Mouse (Mus musculus): Measurements from ENCODE around the gene H2-M10.5. TPM values are rescaled to one million over a fixed set of nuclear protein-coding genes. Genes with fewer than 3 reads are reported as not detected.
"Not testable (repeated sequence)": the region's sequence is repeated elsewhere in the genome, so short reads cannot be mapped to it uniquely, and the experiment has no call there.

Gene H2-M10.5
- polyA plus RNA-seq (2015; fragmentation: Nextera tagmentation; extraction: Ambion mirVana), result not detected in 2 replicates

DNA sequence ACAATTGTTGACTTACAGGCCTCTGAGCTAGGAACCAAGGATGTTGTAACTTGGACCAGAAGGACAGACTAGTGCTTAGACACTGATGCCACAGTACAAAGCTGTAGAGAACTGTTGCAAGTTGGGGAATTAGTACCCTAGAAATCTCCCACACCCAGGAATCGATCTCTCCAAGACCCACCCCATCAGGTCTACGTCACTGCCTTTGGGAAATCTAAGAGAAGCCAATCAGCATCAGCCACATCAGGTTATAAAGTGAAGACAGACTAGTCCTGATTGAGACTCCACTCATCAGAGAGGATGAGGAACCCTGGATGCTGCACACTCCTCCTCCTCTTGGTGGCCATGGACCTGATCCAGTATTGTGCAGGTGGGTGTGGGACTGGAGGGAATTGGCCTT, at the start of gene H2-M10.5:
TSS of gene H2-M10.5 (plus strand) at position 301 of the 400 bp plus-strand sequence.
- not testable (repeated sequence) for H3K4me3 ChIP-seq; ATAC-seq (ENCODE audit: low FRiP score); H3K9me3 ChIP-seq; H3K36me3 ChIP-seq; H3K27ac ChIP-seq; H3K9ac ChIP-seq; H3K27me3 ChIP-seq; H3K4me2 ChIP-seq; H3K4me1 ChIP-seq (replicated peaks)
- WGBS, result 97% methylated on average over 2 of the region's 2 CpGs

DNA sequence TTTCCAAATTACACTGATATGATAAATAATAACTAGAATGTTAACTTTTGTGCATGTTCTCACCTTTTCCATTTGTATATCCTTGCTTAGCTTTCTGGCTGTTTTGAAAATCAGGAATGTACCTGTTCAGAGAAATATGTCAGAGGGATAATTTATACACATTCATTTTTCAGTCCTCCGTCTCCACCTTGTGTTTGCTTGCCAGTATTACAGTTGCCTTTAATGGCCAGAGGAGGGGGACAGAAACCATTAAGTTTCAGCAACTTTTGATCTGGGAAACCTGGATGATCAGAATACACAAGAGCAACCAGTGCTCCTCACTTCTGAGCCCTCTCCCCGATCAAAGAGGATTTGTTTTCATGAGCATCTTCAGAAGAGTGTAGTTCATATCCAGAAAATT, 46.7 kb upstream of the H2-M10.5 start:
- H3K4me3 ChIP-seq, result no peak overlapping the region
- H3K27me3 ChIP-seq, result no peaks in the 10 kb centered on the region
- no peaks in the 10 kb centered on the region for H3K4me1 ChIP-seq (replicated peaks)
- H3K9ac ChIP-seq, result no peak overlapping the region
- H3K9me3 ChIP-seq, result no peaks in the 10 kb centered on the region
- WGBS, result 28% methylated on average over 2 of the region's 2 CpGs
- H3K36me3 ChIP-seq, result no peaks in the 10 kb centered on the region
- no peak overlapping the region for H3K27ac ChIP-seq
- no peak overlapping the region for H3K4me2 ChIP-seq
- no peak for ATAC-seq (ENCODE audit: low FRiP score)

DNA sequence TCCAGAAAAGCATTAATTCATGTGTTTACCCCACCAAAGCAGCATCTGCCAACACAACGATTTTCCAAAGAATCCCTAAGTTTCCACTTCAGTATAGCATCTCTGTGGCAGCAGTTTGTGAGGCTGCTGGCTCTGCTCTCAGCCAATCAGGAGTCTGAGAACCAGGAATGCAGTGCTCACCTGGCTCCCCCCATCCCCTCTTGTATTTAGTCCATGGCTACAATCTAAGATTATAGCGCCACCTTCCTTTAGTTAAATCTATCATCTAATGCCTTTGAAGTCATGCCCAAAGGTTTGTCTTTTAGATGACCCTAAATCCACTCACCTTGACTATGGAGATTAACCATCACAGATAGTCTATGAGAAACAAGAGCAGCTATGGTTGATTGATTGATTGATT, 8.9 kb upstream of the H2-M10.5 start:
- Histone ChIP-seq H3K4me3 (no peak overlapping the region), H3K9ac (no peak overlapping the region), H3K27ac (no peak overlapping the region), H3K4me2 (no peak overlapping the region), H3K36me3 (no peaks in the 10 kb centered on the region), H3K9me3 (no peaks in the 10 kb centered on the region), H3K4me1 (replicated peaks) (no peaks in the 10 kb centered on the region), H3K27me3 (no peaks in the 10 kb centered on the region)
- 0 out of 2 replicates have a peak, but pooled peaks have one; percentile 10 for ATAC-seq (ENCODE audit: low FRiP score)
- 55% methylated on average over 2 of the region's 2 CpGs for WGBS

- not testable (repeated sequence) for H3K4me3 ChIP-seq; H3K27me3 ChIP-seq; H3K4me2 ChIP-seq; H3K27ac ChIP-seq; H3K9me3 ChIP-seq; H3K36me3 ChIP-seq; H3K9ac ChIP-seq; H3K4me1 ChIP-seq (replicated peaks)
- ATAC-seq (ENCODE audit: low FRiP score), result peak; percentile 32; the same call in 1 of the 2 replicates
- 29% methylated on average over 2 of the region's 2 CpGs for WGBS
Observed at GRCm38 (mm10) chr17:36764244-36764643, 8.5 kb upstream of the H2-M10.5 start.

GRCm38 (mm10) chr17:36765403-36765802, 7.3 kb upstream of the H2-M10.5 start:
- not testable (repeated sequence) for H3K27me3 ChIP-seq; H3K9ac ChIP-seq; H3K27ac ChIP-seq; H3K4me1 ChIP-seq (replicated peaks); H3K36me3 ChIP-seq; H3K4me2 ChIP-seq; H3K4me3 ChIP-seq; H3K9me3 ChIP-seq; ATAC-seq (ENCODE audit: low FRiP score)
- 77% methylated on average over 2 of the region's 2 CpGs for WGBS

DNA sequence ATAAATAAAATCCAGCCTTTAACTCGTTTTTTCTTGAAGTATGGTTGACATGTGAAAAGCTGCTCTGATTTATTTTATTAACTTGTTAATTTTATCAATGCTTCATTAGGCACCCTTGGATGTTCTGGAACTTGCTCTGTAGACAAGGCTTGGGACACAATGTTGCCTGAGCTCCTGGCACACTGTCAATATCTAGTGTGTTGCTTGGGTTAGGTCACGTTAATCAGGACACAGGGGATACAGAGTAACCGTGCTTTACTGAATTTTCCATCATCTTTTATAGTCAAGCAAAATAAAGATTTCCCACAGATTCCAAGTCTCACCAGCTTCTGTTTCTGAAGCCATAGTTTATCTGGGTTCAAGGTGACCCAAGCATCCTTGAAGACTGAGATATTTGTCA, 8.8 kb downstream of the H2-M10.5 start:
- no peak overlapping the region for H3K4me2 ChIP-seq
- no peaks in the 10 kb centered on the region for H3K9me3 ChIP-seq
- H3K27me3 ChIP-seq, result no peaks in the 10 kb centered on the region
- no peak overlapping the region for H3K4me3 ChIP-seq
- H3K4me1 ChIP-seq (replicated peaks), result no peaks in the 10 kb centered on the region
- no peak overlapping the region for H3K27ac ChIP-seq
- no peak for ATAC-seq (ENCODE audit: low FRiP score)
- no peaks in the 10 kb centered on the region for H3K36me3 ChIP-seq
- WGBS, result 68% methylated on average over 3 of the region's 3 CpGs
- no peak overlapping the region for H3K9ac ChIP-seq

DNA sequence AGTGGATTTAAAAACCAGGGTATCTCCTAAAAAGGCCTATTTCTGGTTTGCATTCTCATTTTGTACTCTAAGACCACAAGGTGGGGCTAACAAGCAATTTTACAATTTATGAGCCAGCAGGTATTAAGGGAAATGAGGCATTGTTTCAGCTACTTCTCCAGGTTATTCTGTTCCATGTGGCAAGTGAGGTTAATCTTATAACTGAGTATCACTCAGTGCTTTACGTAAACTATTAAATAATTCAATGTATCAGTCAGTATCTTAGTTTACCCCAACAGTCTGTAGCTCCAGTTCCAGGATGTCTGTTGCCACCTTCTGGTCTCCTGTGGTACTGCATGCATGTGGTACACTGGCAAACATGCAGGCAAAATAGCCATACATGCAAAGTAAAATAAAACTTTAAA, 13.8 kb downstream of the H2-M10.5 start:
- WGBS, result 38% methylated on average over 1 of the region's 1 CpGs
- H3K27ac ChIP-seq; H3K4me3 ChIP-seq; H3K27me3 ChIP-seq; H3K4me2 ChIP-seq; ATAC-seq (ENCODE audit: low FRiP score); H3K4me1 ChIP-seq (replicated peaks); H3K9ac ChIP-seq; H3K36me3 ChIP-seq; H3K9me3 ChIP-seq: not testable (repeated sequence)

GRCm38 (mm10) chr17:36788351-36788750, 15.6 kb downstream of the H2-M10.5 start:
- no peaks in the 10 kb centered on the region for H3K9me3 ChIP-seq
- H3K27ac ChIP-seq, result no peak overlapping the region
- H3K9ac ChIP-seq, result no peak overlapping the region
- peak; percentile 72 for ATAC-seq (ENCODE audit: low FRiP score)
- no peak overlapping the region for H3K4me2 ChIP-seq
- 83% methylated on average over 2 of the region's 2 CpGs for WGBS
- H3K4me3 ChIP-seq, result no peak overlapping the region
- H3K4me1 ChIP-seq (replicated peaks), result no peaks in the 10 kb centered on the region
- H3K27me3 ChIP-seq, result no peaks in the 10 kb centered on the region
- no peaks in the 10 kb centered on the region for H3K36me3 ChIP-seq

DNA sequence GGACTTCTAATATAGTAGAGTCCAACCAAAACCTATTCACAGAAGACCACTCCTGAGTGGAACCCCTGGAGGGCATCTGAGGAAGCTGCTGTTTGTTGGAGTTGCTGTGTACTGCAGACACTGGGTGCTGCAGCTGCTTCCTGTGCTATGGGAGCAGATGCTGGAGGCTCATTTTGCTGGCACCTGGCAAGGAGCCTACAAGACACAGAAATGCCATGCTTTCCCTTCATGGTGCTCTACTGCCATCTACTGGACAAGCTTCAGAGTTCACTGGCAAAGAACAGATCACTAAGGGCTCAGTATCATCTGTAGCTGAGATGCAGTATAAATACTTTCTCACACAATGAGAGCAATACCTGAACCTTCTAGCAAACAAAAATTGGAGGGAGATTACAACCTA, 16.1 kb downstream of the H2-M10.5 start:
- not testable (repeated sequence) for H3K27ac ChIP-seq; H3K4me2 ChIP-seq; H3K4me1 ChIP-seq (replicated peaks); H3K4me3 ChIP-seq; H3K36me3 ChIP-seq; H3K27me3 ChIP-seq; H3K9ac ChIP-seq; H3K9me3 ChIP-seq
- ATAC-seq (ENCODE audit: low FRiP score), result peak; percentile 85

DNA sequence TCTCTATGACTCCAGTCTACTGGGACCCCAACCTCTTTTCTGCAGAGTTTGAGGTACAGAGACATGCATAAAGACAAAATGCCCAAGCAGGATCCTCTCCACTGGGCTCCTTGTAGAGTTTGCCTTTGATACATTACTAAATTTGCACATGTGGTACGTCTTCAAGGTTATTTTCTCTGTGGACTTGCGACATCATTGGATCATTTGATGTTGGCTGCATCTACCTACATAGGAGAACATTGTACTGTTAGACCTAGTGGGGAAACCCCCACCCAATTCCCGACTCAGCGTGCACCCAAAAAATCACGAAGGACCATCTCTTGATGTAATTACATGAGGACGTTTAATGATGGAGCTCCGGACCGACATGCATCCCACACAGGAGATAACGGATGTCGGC, 26.8 kb downstream of the H2-M10.5 start:
- Histone ChIP-seq H3K27ac (no peak overlapping the region), H3K9me3 (no peaks in the 10 kb centered on the region), H3K4me1 (replicated peaks) (no peaks in the 10 kb centered on the region), H3K27me3 (no peaks in the 10 kb centered on the region), H3K4me3 (no peak overlapping the region), H3K4me2 (no peak overlapping the region), H3K36me3 (no peaks in the 10 kb centered on the region), H3K9ac (no peak overlapping the region)
- no peak for ATAC-seq (ENCODE audit: low FRiP score)
- 94% methylated on average over 10 of the region's 10 CpGs for WGBS

DNA sequence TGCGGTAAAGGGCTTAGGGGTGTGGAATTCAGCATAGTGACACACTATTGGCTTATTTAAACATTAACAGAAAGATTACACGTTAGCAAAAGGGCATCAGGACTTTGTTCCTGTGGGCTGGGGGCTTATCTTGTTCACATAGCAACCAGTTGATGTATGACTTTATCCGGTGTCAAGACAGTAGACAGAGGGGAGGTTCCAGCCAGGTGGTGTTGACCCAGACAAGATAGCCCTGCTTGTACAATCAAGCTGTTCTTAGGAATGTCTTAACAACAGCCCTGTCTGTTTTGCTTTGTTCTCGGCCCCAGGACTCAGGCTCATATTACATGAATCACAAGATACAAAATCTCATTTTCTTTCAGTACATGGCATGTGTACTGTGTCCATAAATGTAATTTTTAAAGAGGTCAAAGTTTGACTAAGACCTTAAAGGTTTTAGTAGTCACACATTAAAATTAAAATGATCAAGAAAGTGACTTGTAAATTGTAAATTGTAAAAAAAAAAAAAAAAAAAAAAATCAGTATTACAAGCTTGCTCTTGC, 27.3 kb downstream of the H2-M10.5 start:
- H3K27ac ChIP-seq; ATAC-seq (ENCODE audit: low FRiP score); H3K4me2 ChIP-seq; H3K4me1 ChIP-seq (replicated peaks); H3K36me3 ChIP-seq; H3K9me3 ChIP-seq; H3K9ac ChIP-seq; H3K27me3 ChIP-seq; H3K4me3 ChIP-seq: not testable (repeated sequence)
- WGBS, result 73% methylated on average over 4 of the region's 4 CpGs

- ATAC-seq (ENCODE audit: low FRiP score), result no peak
- H3K27me3 ChIP-seq, result no peaks in the 10 kb centered on the region
Observed at GRCm38 (mm10) chr17:36811871-36812270, 39.2 kb downstream of the H2-M10.5 start, which contains the start of gene H2-M10.6. Gene H2-M10.6 (plus strand): TSS chr17:36812171.

DNA sequence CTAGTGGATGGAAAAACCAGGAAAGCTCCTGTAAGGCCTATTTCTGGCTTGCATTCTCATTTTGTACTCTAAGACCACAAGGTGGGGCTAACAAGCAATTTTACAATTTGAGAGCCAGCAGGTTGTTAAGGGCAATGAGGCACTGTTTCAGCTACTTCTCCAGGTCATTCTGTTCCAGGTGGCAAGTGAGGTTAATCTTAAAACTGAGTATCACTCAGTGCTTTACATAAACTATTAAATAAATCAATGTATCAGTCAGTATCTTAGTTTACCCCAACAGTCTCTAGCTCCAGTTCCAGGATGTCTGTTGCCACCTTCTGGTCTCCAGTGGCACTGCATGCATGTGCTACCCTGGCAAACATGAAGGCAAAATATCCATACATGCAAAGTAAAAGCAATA, 51.3 kb downstream of the H2-M10.5 start:
- Histone ChIP-seq H3K4me1 (replicated peaks) (no peaks in the 10 kb centered on the region), H3K4me2 (no peak overlapping the region), H3K27ac (no peak overlapping the region), H3K4me3 (no peak overlapping the region), H3K9ac (no peak overlapping the region), H3K27me3 (0 out of 2 replicates have a peak, but pooled peaks cover 4% of the 10 kb centered on the region), H3K36me3 (no peaks in the 10 kb centered on the region), H3K9me3 (no peaks in the 10 kb centered on the region)
- ATAC-seq (ENCODE audit: low FRiP score), result no peak

More at GRCm38 (mm10) chr17:36811871-36812270, 39.2 kb downstream of the H2-M10.5 start, which contains the start of gene H2-M10.6:
- Histone ChIP-seq H3K4me2 (no peak within 1 kb of the TSS), H3K9ac (no peak within 1 kb of the TSS), H3K9me3 (no peaks in the 10 kb centered on the region), H3K4me1 (replicated peaks) (no peaks in the 10 kb centered on the region), H3K27ac (no peak within 1 kb of the TSS), H3K4me3 (no peak within 1 kb of the TSS), H3K36me3 (no peaks in the 10 kb centered on the region)
